Mouse (Mus musculus) embryonic facial prominence, embryonic 15.5 days (tissue): ENCODE data around the gene Psmc5. TPM values are rescaled to one million over a fixed set of nuclear protein-coding genes. Genes with fewer than 3 reads are reported as not detected.

Experiments
- ATAC-seq: fragments of 200-750 bp; cut with Nextera tagmentation; 2 replicates; pipeline ENCODE4 v1.8.0; 2017; ENCODE audit warnings: low read depth, moderate TSS enrichment; ENCODE audit not compliant: insufficient number of reproducible peaks, low FRiP score, low TSS enrichment
- H3K27ac ChIP-seq: fragments of 300-500 bp; sonication (generic); replicated peaks from 2 replicates; pipeline ENCODE4 v1.5.1; 2015; ENCODE audit warnings: mild to moderate bottlenecking, inconsistent platforms
- H3K27me3 ChIP-seq: fragments of 300-500 bp; sonication (generic); 2 replicates; pipeline ENCODE4 v1.6.1; 2015; ENCODE audit warnings: inconsistent platforms
- H3K36me3 ChIP-seq: fragments of 300-500 bp; sonication (generic); 2 replicates; pipeline ENCODE4 v1.6.1; 2015; ENCODE audit warnings: mild to moderate bottlenecking, inconsistent platforms
- H3K4me1 ChIP-seq: fragments of 300-500 bp; sonication (generic); 2 replicates; pipeline ENCODE4 v1.6.1; 2015; ENCODE audit warnings: inconsistent platforms
- H3K4me2 ChIP-seq: fragments of 300-500 bp; sonication (generic); replicated peaks from 2 replicates; pipeline ENCODE4 v1.6.1; 2015; ENCODE audit warnings: mild to moderate bottlenecking, inconsistent platforms
- H3K4me3 ChIP-seq: fragments of 300-500 bp; sonication (generic); replicated peaks from 2 replicates; pipeline ENCODE4 v1.5.1; 2015; ENCODE audit warnings: mild to moderate bottlenecking, inconsistent platforms
- H3K9ac ChIP-seq: fragments of 300-500 bp; sonication (generic); 2 replicates; pipeline ENCODE4 v1.6.1; 2015; ENCODE audit warnings: inconsistent platforms
- H3K9me3 ChIP-seq: fragments of 300-500 bp; sonication (generic); replicated peaks from 2 replicates; pipeline ENCODE4 v1.6.1; 2016; ENCODE audit warnings: inconsistent platforms
- WGBS: fragments of 180-500 bp; shearing (Covaris S2); methylation state at CpG from one replicate; pipeline ENCODE4 v1.1.7; 2015; 5-methylcytosine and 5-hydroxymethylcytosine counted together
- polyA plus RNA-seq: library from polyadenylated mRNA; unstranded; fragments of >200 nt; fragmentation: Nextera tagmentation; extraction: Ambion mirVana; gene quantifications from 2 replicates; pipeline ENCODE4 v1.2.1, GENCODE M21; 2015

Gene Psmc5
- polyA plus RNA-seq, 1 experiment from 2014 or later = 279 TPM

DNA sequence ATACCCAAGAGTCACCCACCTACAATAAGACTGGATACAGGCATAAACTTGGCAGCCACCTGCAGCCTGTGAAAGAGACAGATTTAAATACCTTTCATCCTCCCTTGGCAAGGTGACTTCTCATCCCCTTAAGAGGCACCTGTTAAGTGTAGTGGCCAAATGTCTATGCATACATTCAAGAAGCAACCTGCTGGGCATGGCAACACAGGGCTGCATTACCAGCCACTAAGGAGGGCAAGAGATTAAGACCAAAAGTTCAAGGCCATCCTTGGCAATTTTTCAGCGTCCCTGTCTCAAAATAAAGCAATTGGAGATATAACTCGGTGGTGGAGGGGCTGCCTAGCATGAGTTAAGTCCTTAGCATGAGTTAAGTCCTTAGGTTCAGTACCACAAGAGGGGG, 1.2 kb upstream of the Psmc5 start:
- Histone ChIP-seq H3K27me3 (no peaks in the 10 kb centered on the region), H3K9ac (peak overlapping the region; percentile 70), H3K4me1 (peaks cover 23% of the 10 kb centered on the region), H3K36me3 (peaks cover 54% of the 10 kb centered on the region), H3K4me2 (peak overlapping the region; percentile 93), H3K9me3 (no peaks in the 10 kb centered on the region), H3K4me3 (peak overlapping the region; percentile 81), H3K27ac (peak overlapping the region; percentile 68; the same call in 1 of the 2 replicates)
- 14% methylated on average over 2 of the region's 2 CpGs for WGBS
- no peak for ATAC-seq

DNA sequence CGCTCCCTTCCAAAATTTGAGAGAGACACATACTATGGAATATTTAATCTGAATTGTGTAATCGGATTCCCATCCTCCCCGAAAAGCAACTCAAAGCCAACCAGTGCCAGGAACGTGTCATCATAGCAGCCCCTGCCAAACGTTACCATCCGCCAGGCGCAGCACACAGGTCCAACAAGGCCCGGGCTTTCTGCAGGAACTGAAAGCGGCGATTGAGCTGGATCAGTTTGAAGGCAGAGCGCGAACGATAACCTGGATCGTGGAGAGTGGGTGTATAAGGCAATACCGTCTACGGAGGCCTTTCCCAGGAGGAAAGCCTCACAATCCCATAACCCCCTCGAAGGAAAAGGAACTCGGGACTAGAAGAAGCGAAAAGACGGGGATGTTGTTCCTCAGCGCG, 780 bp upstream of the Psmc5 start:
- Histone ChIP-seq H3K27me3 (no peaks in the 10 kb centered on the region), H3K9me3 (no peaks in the 10 kb centered on the region), H3K4me1 (peaks cover 23% of the 10 kb centered on the region), H3K27ac (peak overlapping the region; percentile 68), H3K9ac (peak overlapping the region; percentile 70), H3K4me2 (peak overlapping the region; percentile 93), H3K36me3 (peaks cover 50% of the 10 kb centered on the region), H3K4me3 (peak overlapping the region; percentile 81)
- ATAC-seq = no peak
- WGBS = 3% methylated on average over 22 of the region's 22 CpGs

DNA sequence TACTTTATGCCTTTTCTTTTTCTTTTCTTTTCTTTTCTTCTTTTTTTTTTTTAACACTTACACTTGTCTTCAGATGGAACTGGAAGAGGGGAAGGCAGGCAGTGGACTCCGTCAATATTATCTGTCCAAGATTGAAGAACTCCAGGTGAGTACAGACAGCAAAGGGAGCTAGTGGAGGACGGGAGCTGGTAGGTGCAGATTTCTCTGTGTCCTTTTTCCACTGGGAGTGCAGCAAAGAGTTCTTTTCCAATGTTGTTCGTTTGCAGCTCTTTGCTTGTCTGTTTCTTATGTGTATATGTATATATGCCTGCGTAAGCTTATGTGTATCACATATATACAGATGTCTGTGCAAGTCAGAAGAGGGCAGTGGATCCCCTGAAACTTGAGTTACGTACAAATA, 821 bp downstream of the Psmc5 start:
- Histone ChIP-seq H3K36me3 (peaks cover 47% of the 10 kb centered on the region), H3K27ac (peak overlapping the region; percentile 75; the same call in 1 of the 2 replicates), H3K9me3 (no peaks in the 10 kb centered on the region), H3K4me1 (peaks cover 23% of the 10 kb centered on the region), H3K4me3 (peak overlapping the region; percentile 81), H3K4me2 (peak overlapping the region; percentile 93), H3K9ac (peak overlapping the region; percentile 81; the same call in 1 of the 2 replicates), H3K27me3 (no peaks in the 10 kb centered on the region)
- no peak for ATAC-seq
- WGBS = 59% methylated on average over 5 of the region's 5 CpGs

GRCm38 (mm10) chr11:106260826-106261450, 5.0 kb downstream of the Psmc5 start:
- no peak for ATAC-seq
- Histone ChIP-seq H3K36me3 (peaks cover 65% of the 10 kb centered on the region), H3K27me3 (no peaks in the 10 kb centered on the region), H3K27ac (no peak overlapping the region), H3K9me3 (no peaks in the 10 kb centered on the region), H3K9ac (no peak overlapping the region), H3K4me3 (no peak overlapping the region), H3K4me2 (no peak overlapping the region), H3K4me1 (peaks cover 13% of the 10 kb centered on the region)
- WGBS = 82% methylated on average over 14 of the region's 14 CpGs

DNA sequence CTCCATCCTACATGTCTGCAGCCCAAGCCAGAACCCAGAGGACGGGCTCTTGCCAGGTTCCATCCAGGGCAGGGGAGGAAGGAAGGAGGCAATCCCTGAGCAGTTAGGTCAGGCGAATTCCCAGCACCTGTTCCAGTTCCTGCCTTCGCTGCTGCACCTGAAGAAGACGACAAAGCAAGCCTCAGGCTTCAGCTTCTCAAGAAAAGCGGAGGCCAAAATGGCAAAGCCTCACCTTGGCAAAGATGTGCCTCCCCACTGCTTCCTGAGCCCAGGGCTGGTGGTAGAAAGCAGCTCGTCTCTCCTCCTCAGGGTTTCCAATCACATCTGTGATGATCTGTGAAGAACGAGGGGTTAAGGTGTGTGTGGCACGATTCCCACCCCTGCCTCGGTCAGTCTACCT, 8.0 kb downstream of the Psmc5 start:
- no peak overlapping the region for H3K4me3 ChIP-seq
- 87% methylated on average over 9 of the region's 9 CpGs for WGBS
- no peaks in the 10 kb centered on the region for H3K9me3 ChIP-seq
- H3K4me2 ChIP-seq = no peak overlapping the region
- H3K4me1 ChIP-seq = peaks cover 20% of the 10 kb centered on the region
- no peak overlapping the region for H3K27ac ChIP-seq
- no peak for ATAC-seq
- no peaks in the 10 kb centered on the region for H3K27me3 ChIP-seq
- no peak overlapping the region for H3K9ac ChIP-seq
- H3K36me3 ChIP-seq = peaks cover 74% of the 10 kb centered on the region

- H3K4me1 ChIP-seq = peaks cover 27% of the 10 kb centered on the region
- 91% methylated on average over 15 of the region's 15 CpGs for WGBS
- H3K4me2 ChIP-seq = no peak overlapping the region
- H3K9me3 ChIP-seq = no peaks in the 10 kb centered on the region
- no peak for ATAC-seq
- H3K36me3 ChIP-seq = peaks cover 69% of the 10 kb centered on the region
- no peak overlapping the region for H3K27ac ChIP-seq
- no peak overlapping the region for H3K9ac ChIP-seq
- H3K27me3 ChIP-seq = no peaks in the 10 kb centered on the region
- H3K4me3 ChIP-seq = no peak overlapping the region
Observed at GRCm38 (mm10) chr11:106264988-106265387, 9.0 kb downstream of the Psmc5 start.

GRCm38 (mm10) chr11:106265570-106265969, 9.6 kb downstream of the Psmc5 start:
- no peak for ATAC-seq
- Histone ChIP-seq H3K4me2 (no peak overlapping the region), H3K4me1 (peaks cover 33% of the 10 kb centered on the region), H3K27ac (no peak overlapping the region), H3K9me3 (no peaks in the 10 kb centered on the region), H3K4me3 (no peak overlapping the region), H3K27me3 (no peaks in the 10 kb centered on the region), H3K9ac (no peak overlapping the region), H3K36me3 (peaks cover 67% of the 10 kb centered on the region)
- 88% methylated on average over 4 of the region's 4 CpGs for WGBS

GRCm38 (mm10) chr11:106266431-106266830, 10.5 kb downstream of the Psmc5 start:
- Histone ChIP-seq H3K4me2 (peak overlapping the region; percentile 44; the same call in 1 of the 2 replicates), H3K4me3 (no peak overlapping the region), H3K9me3 (no peaks in the 10 kb centered on the region), H3K9ac (no peak overlapping the region), H3K27me3 (no peaks in the 10 kb centered on the region), H3K27ac (peak overlapping the region; percentile 89; the same call in 1 of the 2 replicates), H3K36me3 (peaks cover 59% of the 10 kb centered on the region), H3K4me1 (peaks cover 41% of the 10 kb centered on the region)
- 89% methylated on average over 10 of the region's 10 CpGs for WGBS
- ATAC-seq = no peak

DNA sequence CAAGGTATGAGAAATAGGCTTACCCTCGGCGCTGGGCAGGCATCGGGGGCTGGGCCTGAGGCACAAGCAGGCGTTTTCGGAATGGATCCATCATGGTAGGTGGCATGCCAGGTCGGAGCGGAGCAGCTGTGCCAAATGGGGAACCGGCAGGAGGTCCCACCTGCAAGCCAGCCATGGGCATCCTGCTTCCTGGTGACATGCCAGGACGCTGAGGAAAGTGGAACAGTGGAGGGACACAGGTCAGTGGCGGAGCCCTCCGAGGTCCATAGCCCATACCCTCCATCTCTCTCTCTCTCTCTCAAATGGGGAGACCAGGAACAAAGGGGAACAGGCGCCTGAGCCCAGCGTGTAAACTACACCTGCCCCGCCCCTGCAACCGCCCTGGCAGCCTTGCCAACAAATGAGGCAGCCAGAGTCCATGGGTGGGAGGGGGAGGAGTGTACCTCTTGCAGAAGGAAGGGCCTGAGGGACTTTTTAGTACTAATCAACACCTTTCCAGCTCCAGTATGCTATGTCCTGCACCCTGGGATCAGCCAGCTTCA, 11.4 kb downstream of the Psmc5 start:
- H3K4me1 ChIP-seq = peaks cover 42% of the 10 kb centered on the region
- H3K9me3 ChIP-seq = no peaks in the 10 kb centered on the region
- ATAC-seq = peak; percentile 51
- peak overlapping the region; percentile 89 for H3K27ac ChIP-seq
- no peak overlapping the region for H3K9ac ChIP-seq
- peak overlapping the region; percentile 29 for H3K4me3 ChIP-seq
- H3K4me2 ChIP-seq = peak overlapping the region; percentile 44
- peaks cover 49% of the 10 kb centered on the region for H3K36me3 ChIP-seq
- no peaks in the 10 kb centered on the region for H3K27me3 ChIP-seq
- 70% methylated on average over 15 of the region's 15 CpGs for WGBS

- Histone ChIP-seq H3K9ac (no peak overlapping the region), H3K27me3 (no peaks in the 10 kb centered on the region), H3K27ac (peak overlapping the region; percentile 89), H3K36me3 (peaks cover 44% of the 10 kb centered on the region), H3K4me3 (peak overlapping the region; percentile 13; the same call in 1 of the 2 replicates), H3K4me1 (peaks cover 42% of the 10 kb centered on the region), H3K4me2 (peak overlapping the region; percentile 44), H3K9me3 (no peaks in the 10 kb centered on the region)
- 69% methylated on average over 5 of the region's 5 CpGs for WGBS
- no peak for ATAC-seq
Observed at GRCm38 (mm10) chr11:106267871-106268270, 11.9 kb downstream of the Psmc5 start.

- Histone ChIP-seq H3K9me3 (no peaks in the 10 kb centered on the region), H3K4me1 (peaks cover 45% of the 10 kb centered on the region), H3K4me2 (peak overlapping the region; percentile 44), H3K27me3 (no peaks in the 10 kb centered on the region), H3K27ac (peak overlapping the region; percentile 89), H3K9ac (no peak overlapping the region), H3K4me3 (peak overlapping the region; percentile 13), H3K36me3 (peaks cover 38% of the 10 kb centered on the region)
- 26% methylated on average over 8 of the region's 8 CpGs for WGBS
- 0 out of 2 replicates have a peak, but pooled peaks have one; percentile 15 for ATAC-seq
Observed at GRCm38 (mm10) chr11:106268326-106269059, 12.5 kb downstream of the Psmc5 start.
